Mouse (Mus musculus): Measurements from ENCODE around the gene Pdzd7. TPM values are rescaled to one million over a fixed set of nuclear protein-coding genes. Genes with fewer than 3 reads are reported as not detected.
A peak's percentile ranks its signal among the peaks of the same experiment; 100 is the strongest.

The Pdzd7 gene
- polyA plus RNA-seq, 1 experiment from 2014 or later = 0.80 TPM

GRCm38 (mm10) chr19:45078971-45079764, 33.7 kb upstream of the Pdzd7 start:
- TF ChIP-seq CTCF (IDR thresholded peaks at IDR 0.05; ENCODE audit: low read depth) = peak; percentile 60; the same call in 1 of the 2 replicates
- Histone ChIP-seq H3K27ac (peak overlapping the region; percentile 61), H3K9ac (ENCODE audit: low read depth, low read length) (peak overlapping the region; percentile 32; the same call in 1 of the 2 replicates), H3K4me2 (ENCODE audit: low read length) (peak overlapping the region; percentile 73), H3K4me1 (replicated peaks; ENCODE audit: insufficient read depth, low read length) (peaks cover 23% of the 10 kb centered on the region), H3K27me3 (ENCODE audit: insufficient read depth, low read length) (peaks cover 30% of the 10 kb centered on the region), H3K9me3 (replicated peaks; ENCODE audit: low read length) (no peaks in the 10 kb centered on the region), H3K4me3 (replicated peaks; ENCODE audit: low read depth, low read length) (peak overlapping the region; percentile 34), H3K36me3 (ENCODE audit: insufficient read depth, low read length) (no peaks in the 10 kb centered on the region)
- peak; percentile 91 for DNase-seq (ENCODE audit: low spot score)
- no peak for ATAC-seq (replicated peaks; ENCODE audit: low FRiP score, low read depth)
- WGBS = 6% methylated on average over 17 of the region's 17 CpGs

- H3K36me3 ChIP-seq (ENCODE audit: insufficient read depth, low read length) = no peaks in the 10 kb centered on the region
- H3K27ac ChIP-seq = no peak overlapping the region
- peak; percentile 78 for DNase-seq (ENCODE audit: low spot score)
- peak overlapping the region; percentile 82; the same call in 1 of the 2 replicates for H3K4me2 ChIP-seq (ENCODE audit: low read length)
- no peaks in the 10 kb centered on the region for H3K9me3 ChIP-seq (replicated peaks; ENCODE audit: low read length)
- TF ChIP-seq CTCF (IDR thresholded peaks at IDR 0.05; ENCODE audit: low read depth) = no peak
- no peak for ATAC-seq (replicated peaks; ENCODE audit: low FRiP score, low read depth)
- peaks cover 30% of the 10 kb centered on the region for H3K27me3 ChIP-seq (ENCODE audit: insufficient read depth, low read length)
- H3K4me1 ChIP-seq (replicated peaks; ENCODE audit: insufficient read depth, low read length) = peaks cover 26% of the 10 kb centered on the region
- WGBS = 11% methylated on average over 20 of the region's 20 CpGs
- no peak overlapping the region for H3K9ac ChIP-seq (ENCODE audit: low read depth, low read length)
- 0 out of 2 replicates have a peak overlapping the region, but pooled peaks have one; percentile 1 for H3K4me3 ChIP-seq (replicated peaks; ENCODE audit: low read depth, low read length)
Measured at GRCm38 (mm10) chr19:45077742-45078645, 32.5 kb upstream of the Pdzd7 start.

- peak; percentile 69 for TF ChIP-seq CTCF (IDR thresholded peaks at IDR 0.05; ENCODE audit: low read depth)
- WGBS = 1% methylated on average over 62 of the region's 62 CpGs
- H3K4me1 ChIP-seq (replicated peaks; ENCODE audit: insufficient read depth, low read length) = peaks cover 26% of the 10 kb centered on the region
Measured at GRCm38 (mm10) chr19:45076586-45077510, 31.3 kb upstream of the Pdzd7 start.

GRCm38 (mm10) chr19:45076036-45076575, 30.6 kb upstream of the Pdzd7 start:
- H3K9ac ChIP-seq (ENCODE audit: low read depth, low read length) = peak overlapping the region; percentile 46; the same call in 1 of the 2 replicates

More at GRCm38 (mm10) chr19:45076586-45077510, 31.3 kb upstream of the Pdzd7 start:
- H3K9me3 ChIP-seq (replicated peaks; ENCODE audit: low read length) = no peaks in the 10 kb centered on the region
- H3K4me2 ChIP-seq (ENCODE audit: low read length) = peak overlapping the region; percentile 82
- H3K27ac ChIP-seq = no peak overlapping the region; the same call in 1 of the 2 replicates
- H3K4me3 ChIP-seq (replicated peaks; ENCODE audit: low read depth, low read length) = peak overlapping the region; percentile 55
- DNase-seq (ENCODE audit: low spot score) = peak; percentile 77
- 0 out of 2 replicates have a peak, but pooled peaks have one; percentile 5 for ATAC-seq (replicated peaks; ENCODE audit: low FRiP score, low read depth)
- H3K36me3 ChIP-seq (ENCODE audit: insufficient read depth, low read length) = no peaks in the 10 kb centered on the region
- peaks cover 25% of the 10 kb centered on the region for H3K27me3 ChIP-seq (ENCODE audit: insufficient read depth, low read length)
- H3K9ac ChIP-seq (ENCODE audit: low read depth, low read length) = peak overlapping the region; percentile 46

GRCm38 (mm10) chr19:45075323-45076035, 30.0 kb upstream of the Pdzd7 start:
- no peak; the same call in 1 of the 2 replicates for ATAC-seq (replicated peaks; ENCODE audit: low FRiP score, low read depth)
- H3K27me3 ChIP-seq (ENCODE audit: insufficient read depth, low read length) = peaks cover 25% of the 10 kb centered on the region
- TF ChIP-seq CTCF (IDR thresholded peaks at IDR 0.05; ENCODE audit: low read depth) = no peak

More at GRCm38 (mm10) chr19:45076036-45076575, 30.6 kb upstream of the Pdzd7 start:
- 13% methylated on average over 17 of the region's 17 CpGs for WGBS
- H3K9me3 ChIP-seq (replicated peaks; ENCODE audit: low read length) = no peaks in the 10 kb centered on the region
- ATAC-seq (replicated peaks; ENCODE audit: low FRiP score, low read depth) (no peak), DNase-seq (ENCODE audit: low spot score) (no peak)
- H3K4me3 ChIP-seq (replicated peaks; ENCODE audit: low read depth, low read length) = peak overlapping the region; percentile 55
- peak overlapping the region; percentile 82 for H3K4me2 ChIP-seq (ENCODE audit: low read length)
- H3K4me1 ChIP-seq (replicated peaks; ENCODE audit: insufficient read depth, low read length) = peaks cover 25% of the 10 kb centered on the region
- peaks cover 25% of the 10 kb centered on the region for H3K27me3 ChIP-seq (ENCODE audit: insufficient read depth, low read length)
- no peak overlapping the region for H3K27ac ChIP-seq
- TF ChIP-seq CTCF (IDR thresholded peaks at IDR 0.05; ENCODE audit: low read depth) = no peak
- no peaks in the 10 kb centered on the region for H3K36me3 ChIP-seq (ENCODE audit: insufficient read depth, low read length)

More at GRCm38 (mm10) chr19:45075323-45076035, 30.0 kb upstream of the Pdzd7 start:
- H3K36me3 ChIP-seq (ENCODE audit: insufficient read depth, low read length) = no peaks in the 10 kb centered on the region
- H3K4me1 ChIP-seq (replicated peaks; ENCODE audit: insufficient read depth, low read length) = peaks cover 21% of the 10 kb centered on the region
- H3K4me2 ChIP-seq (ENCODE audit: low read length) = peak overlapping the region; percentile 82
- H3K9ac ChIP-seq (ENCODE audit: low read depth, low read length) = peak overlapping the region; percentile 88
- WGBS = 2% methylated on average over 32 of the region's 32 CpGs
- peak overlapping the region; percentile 95 for H3K27ac ChIP-seq
- H3K9me3 ChIP-seq (replicated peaks; ENCODE audit: low read length) = no peaks in the 10 kb centered on the region
- peak overlapping the region; percentile 55 for H3K4me3 ChIP-seq (replicated peaks; ENCODE audit: low read depth, low read length)
- peak; percentile 46 for DNase-seq (ENCODE audit: low spot score)
